Mouse (Mus musculus) midbrain, embryonic 14.5 days (tissue): Measurements from ENCODE around the gene 2210016L21Rik. TPM values are rescaled to one million over a fixed set of nuclear protein-coding genes. Genes with fewer than 3 reads are reported as not detected.
"Not testable (repeated sequence)": the region's sequence is repeated elsewhere in the genome, so short reads cannot be mapped to it uniquely, and the experiment has no call there.

Experiments used
- ATAC-seq: fragments of 200-750 bp; cut with Nextera tagmentation; 2 replicates; pipeline ENCODE4 v1.8.0; 2017; ENCODE audit warnings: moderate number of reproducible peaks, moderate library complexity; ENCODE audit not compliant: low FRiP score, low TSS enrichment
- DNase-seq: peaks from one replicate; pipeline ENCODE4 v3.0.0-alpha.2; 2015
- H3K27ac ChIP-seq: fragments of 300-500 bp; sonication (generic); replicated peaks from 2 replicates; pipeline ENCODE4 v1.5.1; 2014; ENCODE audit warnings: mild to moderate bottlenecking, low read depth, low read length, moderate library complexity
- H3K27me3 ChIP-seq: fragments of 300-500 bp; sonication (generic); 2 replicates; pipeline ENCODE4 v1.6.1; 2014; ENCODE audit warnings: low read length, control low read depth, mixed read lengths; ENCODE audit not compliant: control insufficient read depth, insufficient read depth
- H3K36me3 ChIP-seq: fragments of 300-500 bp; sonication (generic); 2 replicates; pipeline ENCODE4 v1.6.1; 2014; ENCODE audit warnings: low read length, control low read depth; ENCODE audit not compliant: control insufficient read depth, insufficient read depth
- H3K4me1 ChIP-seq: fragments of 300-500 bp; sonication (generic); 2 replicates; pipeline ENCODE4 v1.6.1; 2014; ENCODE audit warnings: mild to moderate bottlenecking, antibody characterized with exemption, low read length, control low read depth; ENCODE audit not compliant: control insufficient read depth, insufficient read depth
- H3K4me2 ChIP-seq: fragments of 300-500 bp; sonication (generic); 2 replicates; pipeline ENCODE4 v1.6.1; 2014; ENCODE audit warnings: mild to moderate bottlenecking, low read length, moderate library complexity
- H3K4me3 ChIP-seq: fragments of 300-500 bp; sonication (generic); replicated peaks from 2 replicates; pipeline ENCODE4 v1.5.1; 2014; ENCODE audit warnings: low read depth, low read length
- H3K9ac ChIP-seq: fragments of 300-500 bp; sonication (generic); replicated peaks from 2 replicates; pipeline ENCODE4 v1.6.1; 2014; ENCODE audit warnings: mild to moderate bottlenecking, low read length, moderate library complexity
- H3K9me3 ChIP-seq: fragments of 300-500 bp; sonication (generic); 2 replicates; pipeline ENCODE4 v1.6.1; 2016; ENCODE audit warnings: low read length, control low read depth, mixed read lengths; ENCODE audit not compliant: control insufficient read depth
- WGBS: fragments of 180-500 bp; shearing (Covaris S2); extraction: QIAGEN DNeasy Blood & Tissue Kit; methylation state at CpG from one replicate; pipeline ENCODE4 v1.1.7; 2014; 5-methylcytosine and 5-hydroxymethylcytosine counted together
- polyA plus RNA-seq: library from polyadenylated mRNA; unstranded; fragments of >200 nt; fragmentation: Nextera tagmentation; extraction: Ambion mirVana; gene quantifications from 2 replicates; pipeline ENCODE4 v1.2.1, GENCODE M21; 2014

Gene 2210016L21Rik
- polyA plus RNA-seq, 1 experiment from 2014 or later, result 92.1 TPM

DNA sequence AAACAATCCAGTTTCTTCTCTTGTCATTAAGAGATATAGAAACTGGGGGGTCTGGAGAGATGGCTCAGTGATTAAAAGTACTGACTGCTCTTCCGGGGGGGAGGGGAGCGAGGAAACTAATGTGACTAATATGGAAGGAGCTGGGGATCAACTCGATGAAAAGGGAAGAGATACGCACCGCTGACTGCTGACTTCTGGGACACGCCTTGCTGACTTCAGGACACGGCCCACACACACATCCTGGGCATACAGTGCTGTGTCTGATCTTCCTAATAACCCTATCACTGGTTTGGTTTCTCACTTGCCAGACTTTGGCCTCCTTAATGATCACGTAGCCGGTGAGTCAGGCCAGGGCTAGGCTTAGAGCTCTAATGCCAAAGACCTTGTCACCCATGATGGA, 15.2 kb upstream of the 2210016L21Rik start:
- Histone ChIP-seq H3K9ac (no peak overlapping the region), H3K4me3 (no peak overlapping the region), H3K4me2 (no peak overlapping the region), H3K4me1 (no peaks in the 10 kb centered on the region), H3K27ac (no peak overlapping the region), H3K36me3 (no peaks in the 10 kb centered on the region), H3K27me3 (no peaks in the 10 kb centered on the region), H3K9me3 (no peaks in the 10 kb centered on the region)
- no peak for ATAC-seq
- no peak for DNase-seq
- 58% methylated on average over 9 of the region's 9 CpGs for WGBS

DNA sequence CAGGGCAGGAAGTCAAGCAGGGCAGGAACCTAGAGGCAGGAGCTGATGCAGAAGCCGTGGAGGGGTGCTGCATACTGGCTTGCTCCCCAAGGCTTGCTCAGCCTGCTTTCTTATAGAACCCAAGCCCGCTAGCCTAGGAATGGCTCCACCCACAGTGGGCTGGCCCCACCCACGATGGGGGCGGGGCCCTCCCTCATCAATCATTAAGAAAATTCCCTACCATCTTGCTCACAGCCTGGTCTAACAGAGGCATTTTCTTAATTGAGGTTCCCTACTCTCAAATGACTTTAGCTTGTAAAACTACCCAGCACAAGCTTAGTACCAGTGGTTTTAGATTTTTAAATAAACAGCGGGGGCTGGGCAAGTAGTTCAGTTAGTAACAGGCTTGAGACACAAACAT, 10.3 kb upstream of the 2210016L21Rik start:
- H3K9me3 ChIP-seq, result no peaks in the 10 kb centered on the region
- WGBS, result 65% methylated on average over 5 of the region's 5 CpGs

GRCm38 (mm10) chr5:114933206-114933605, 8.8 kb upstream of the 2210016L21Rik start:
- no peak overlapping the region for H3K9ac ChIP-seq
- no peaks in the 10 kb centered on the region for H3K27me3 ChIP-seq
- DNase-seq (no peak), ATAC-seq (no peak)
- WGBS, result 83% methylated on average over 8 of the region's 8 CpGs
- no peaks in the 10 kb centered on the region for H3K9me3 ChIP-seq
- H3K4me3 ChIP-seq, result no peak overlapping the region
- H3K27ac ChIP-seq, result no peak overlapping the region
- H3K36me3 ChIP-seq, result no peaks in the 10 kb centered on the region
- no peak overlapping the region for H3K4me2 ChIP-seq
- H3K4me1 ChIP-seq, result no peaks in the 10 kb centered on the region

More for the DNA sequence above, 10.3 kb upstream of the 2210016L21Rik start:
- Histone ChIP-seq H3K4me3 (no peak overlapping the region), H3K4me2 (no peak overlapping the region), H3K27me3 (no peaks in the 10 kb centered on the region), H3K4me1 (no peaks in the 10 kb centered on the region), H3K9ac (no peak overlapping the region), H3K27ac (no peak overlapping the region), H3K36me3 (no peaks in the 10 kb centered on the region)
- no peak for ATAC-seq
- DNase-seq, result no peak

- DNase-seq, result peak; percentile 20
- Histone ChIP-seq H3K9ac (no peak overlapping the region), H3K9me3 (peaks cover 4% of the 10 kb centered on the region; the same call in 1 of the 2 replicates), H3K27me3 (no peaks in the 10 kb centered on the region), H3K27ac (no peak overlapping the region), H3K4me2 (no peak overlapping the region), H3K36me3 (no peaks in the 10 kb centered on the region), H3K4me1 (no peaks in the 10 kb centered on the region), H3K4me3 (no peak overlapping the region)
- no peak for ATAC-seq
- WGBS, result 22% methylated on average over 3 of the region's 3 CpGs
Observed at GRCm38 (mm10) chr5:114935838-114936237, 6.1 kb upstream of the 2210016L21Rik start.

DNA sequence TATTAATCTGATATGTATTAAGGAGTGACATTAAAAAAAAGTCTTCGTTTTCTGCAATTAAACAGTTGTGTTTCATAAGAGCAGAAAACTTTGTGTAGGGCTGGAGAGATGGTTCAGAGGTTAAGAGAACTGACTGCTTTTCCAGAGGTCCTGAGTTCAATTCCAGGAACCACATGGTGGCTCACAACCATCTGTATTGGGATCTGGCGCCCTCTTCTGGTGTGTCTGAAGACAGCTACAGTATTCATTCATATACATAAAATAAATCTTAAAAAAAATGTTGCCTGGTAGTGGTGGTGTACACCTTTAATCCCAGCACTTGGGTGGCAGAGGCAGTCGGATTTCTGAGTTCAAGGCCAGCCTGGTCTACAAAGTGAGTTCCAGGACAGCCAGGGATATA, 820 bp upstream of the 2210016L21Rik start:
- H3K36me3 ChIP-seq, H3K9me3 ChIP-seq, DNase-seq, H3K4me3 ChIP-seq, H3K9ac ChIP-seq, H3K27me3 ChIP-seq, H3K4me1 ChIP-seq, H3K4me2 ChIP-seq, H3K27ac ChIP-seq, ATAC-seq: not testable (repeated sequence)
- 58% methylated on average over 3 of the region's 3 CpGs for WGBS

- peak overlapping the region; percentile 86 for H3K27ac ChIP-seq
- 40% methylated on average over 4 of the region's 4 CpGs for WGBS
- DNase-seq (no peak), ATAC-seq (no peak)
- H3K4me1 ChIP-seq, result 0 out of 2 replicates have a peak, but pooled peaks cover 10% of the 10 kb centered on the region
- H3K4me3 ChIP-seq, result peak overlapping the region; percentile 90
- H3K27me3 ChIP-seq, result no peaks in the 10 kb centered on the region
- H3K36me3 ChIP-seq, result peaks cover 23% of the 10 kb centered on the region
- peak overlapping the region; percentile 91 for H3K9ac ChIP-seq
- peaks cover 4% of the 10 kb centered on the region; the same call in 1 of the 2 replicates for H3K9me3 ChIP-seq
- peak overlapping the region; percentile 77 for H3K4me2 ChIP-seq
Observed at GRCm38 (mm10) chr5:114942766-114943130, 790 bp downstream of the 2210016L21Rik start.

GRCm38 (mm10) chr5:114945072-114945471, 3.1 kb downstream of the 2210016L21Rik start:
- WGBS, result 98% methylated on average over 10 of the region's 10 CpGs
- DNase-seq (no peak), ATAC-seq (no peak)

GRCm38 (mm10) chr5:114948891-114949290, 6.9 kb downstream of the 2210016L21Rik start:
- ATAC-seq, result no peak
- Histone ChIP-seq H3K9ac (no peak overlapping the region), H3K4me3 (no peak overlapping the region), H3K9me3 (no peaks in the 10 kb centered on the region), H3K4me1 (no peaks in the 10 kb centered on the region), H3K27me3 (no peaks in the 10 kb centered on the region), H3K27ac (no peak overlapping the region), H3K4me2 (no peak overlapping the region), H3K36me3 (peaks cover 45% of the 10 kb centered on the region)
- peak; percentile 58 for DNase-seq
- 71% methylated on average over 6 of the region's 6 CpGs for WGBS

More at GRCm38 (mm10) chr5:114945072-114945471, 3.1 kb downstream of the 2210016L21Rik start:
- H3K4me1 ChIP-seq, result 0 out of 2 replicates have a peak, but pooled peaks cover 10% of the 10 kb centered on the region
- H3K4me2 ChIP-seq, result no peak overlapping the region
- H3K27me3 ChIP-seq, result no peaks in the 10 kb centered on the region
- H3K4me3 ChIP-seq, result no peak overlapping the region
- no peaks in the 10 kb centered on the region for H3K9me3 ChIP-seq
- H3K36me3 ChIP-seq, result peaks cover 45% of the 10 kb centered on the region
- no peak overlapping the region for H3K9ac ChIP-seq
- H3K27ac ChIP-seq, result no peak overlapping the region

GRCm38 (mm10) chr5:114949316-114949715, 7.4 kb downstream of the 2210016L21Rik start:
- Histone ChIP-seq H3K9ac (no peak overlapping the region), H3K9me3 (no peaks in the 10 kb centered on the region), H3K27ac (no peak overlapping the region), H3K4me2 (no peak overlapping the region), H3K36me3 (peaks cover 45% of the 10 kb centered on the region), H3K4me1 (no peaks in the 10 kb centered on the region), H3K27me3 (no peaks in the 10 kb centered on the region), H3K4me3 (no peak overlapping the region)
- ATAC-seq, result no peak
- DNase-seq, result peak; percentile 15
- 48% methylated on average over 5 of the region's 5 CpGs for WGBS
